Mouse (Mus musculus) T-helper 1 cell (primary cell): ENCODE measurements around the gene Lrguk.

ENCODE experiments used
- in situ Hi-C: fragments of 300-600 bp; cut with MboI, MseI; formaldehyde crosslinking; loops from one replicate; pipeline ENCODE4 v1.15.1; 2025; ENCODE audit warnings: high pct_unique_total_duplicates

The Lrguk gene

DNA sequence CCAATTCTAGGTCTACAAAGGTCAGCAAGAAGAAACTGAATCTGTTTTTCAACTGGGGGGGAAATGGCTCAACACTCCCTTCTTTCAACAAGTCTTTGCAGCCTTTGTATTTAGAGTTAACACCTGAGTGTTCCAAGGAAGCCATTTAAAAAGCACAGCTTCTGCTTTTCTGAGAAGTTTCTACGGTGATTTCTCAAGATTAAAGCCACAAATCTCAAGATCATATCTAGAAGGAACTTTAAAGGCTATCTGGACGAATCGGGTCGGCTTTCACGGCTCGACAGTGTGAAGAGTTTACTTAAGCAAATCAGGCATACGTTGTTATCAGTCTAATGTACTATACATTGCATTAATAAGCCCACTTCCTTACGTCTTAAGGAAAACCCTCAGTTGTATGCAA is 145.5 kb downstream of the Lrguk start:
- in situ Hi-C loops, result loop anchor here (5.0 kb wide), 1 partner anchor 1112 kb away; the partner anchor contains the start of gene Chchd3

DNA sequence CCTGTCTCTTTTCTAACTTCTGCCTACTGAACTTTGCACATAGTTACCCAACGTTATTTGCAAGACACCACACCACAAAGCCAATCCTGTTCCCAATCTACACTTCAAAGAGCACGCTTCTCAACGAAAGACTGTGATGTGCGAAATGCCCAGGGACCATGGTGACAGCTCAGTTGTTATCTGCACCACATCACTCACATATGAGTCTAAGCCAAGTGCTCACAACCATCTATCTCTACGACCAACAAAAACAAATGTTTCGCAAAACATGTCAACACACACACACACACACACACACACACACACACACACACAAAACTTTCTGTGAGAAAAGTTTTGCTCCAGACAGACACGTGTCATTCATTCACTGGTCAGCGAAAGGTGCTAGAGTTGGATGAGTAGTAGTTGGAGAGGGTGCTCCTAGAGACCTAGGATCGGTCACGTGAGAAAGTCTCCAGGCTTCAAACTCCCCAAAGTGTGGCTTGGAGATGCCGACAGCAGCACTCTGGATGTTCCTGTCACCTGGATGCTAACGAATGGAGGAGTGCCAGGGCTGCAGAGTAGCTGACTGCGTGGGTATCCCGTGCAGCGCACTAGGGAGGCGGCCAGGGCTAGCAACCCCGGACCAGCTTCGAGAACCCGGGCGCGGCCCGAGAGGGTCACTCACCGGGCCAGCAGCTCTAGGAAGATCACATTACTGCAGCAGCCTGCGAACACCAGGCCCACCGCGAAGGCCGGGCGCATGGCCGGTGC is 147.0 kb downstream of the Lrguk start:
- in situ Hi-C loops, result loop anchor here (5.0 kb wide), 1 partner anchor 1114 kb away; the partner anchor contains the start of gene Chchd3

DNA sequence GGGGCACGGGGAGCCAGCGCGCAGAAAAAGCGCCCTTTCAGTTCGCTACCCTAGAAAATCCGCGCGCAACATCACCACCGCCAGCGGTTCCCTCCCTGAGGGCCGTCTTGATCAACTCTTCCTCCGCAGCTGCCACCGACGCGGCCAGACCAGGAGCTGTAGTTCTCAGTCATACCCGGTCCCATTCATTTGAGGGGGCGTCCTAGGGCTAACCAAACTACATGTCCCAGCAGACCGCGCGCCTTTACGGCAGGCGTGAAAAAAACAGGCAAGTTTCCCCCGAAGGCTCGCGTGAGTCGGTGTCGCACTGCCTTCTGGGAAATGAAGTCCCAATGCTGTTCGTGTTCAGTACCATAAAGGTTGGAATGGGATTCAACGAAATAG is 147.6 kb downstream of the Lrguk start, which contains the start of gene Slc35b4:
Gene Slc35b4 (minus strand): TSS at position 248 of the 384 bp plus-strand sequence.
- in situ Hi-C loops, result loop anchor here (5.0 kb wide), 1 partner anchor 1115 kb away; the partner anchor contains the start of gene Chchd3

DNA sequence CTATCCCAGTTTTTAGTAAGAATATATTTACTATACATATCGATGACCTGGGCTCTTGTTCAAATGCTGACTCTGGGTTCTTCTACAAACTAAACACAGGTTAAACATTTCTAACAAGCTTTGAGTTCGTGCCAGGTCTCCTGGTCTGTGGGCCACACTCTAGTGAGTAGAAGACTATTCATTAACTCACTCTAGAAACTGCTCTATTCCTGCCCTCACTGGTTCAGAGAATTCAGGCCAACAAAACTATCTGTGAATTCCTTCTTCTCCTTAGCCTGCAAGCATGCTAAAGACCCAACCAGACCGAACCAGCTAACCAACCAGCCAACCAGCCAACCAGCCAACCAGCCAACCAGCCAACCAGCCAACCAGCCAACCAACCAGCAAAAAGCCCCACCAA is 149.8 kb downstream of the Lrguk start:
- in situ Hi-C loops, result loop anchor here (5.0 kb wide), 1 partner anchor 1117 kb away; the partner anchor contains the start of gene Chchd3

DNA sequence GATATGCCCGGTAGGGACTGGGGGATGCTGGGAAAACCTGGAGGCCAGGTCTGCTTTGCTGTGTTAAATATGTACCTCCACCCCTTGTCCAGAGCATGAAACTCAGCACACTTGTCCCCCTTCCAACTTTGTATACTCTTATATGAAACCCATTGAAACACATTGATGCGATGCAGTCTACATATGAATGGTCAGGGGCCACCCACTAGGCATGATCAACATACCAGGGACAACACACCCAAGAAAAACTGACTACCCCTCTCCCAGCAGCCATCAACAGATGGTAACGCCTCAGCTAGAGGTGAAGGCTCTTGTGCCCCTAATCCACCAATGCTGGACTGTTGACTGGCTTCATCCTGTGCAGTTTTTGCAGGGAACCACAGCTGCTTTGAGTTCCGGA is 150.7 kb downstream of the Lrguk start:
- in situ Hi-C loops, result loop anchor here (5.0 kb wide), 1 partner anchor 1118 kb away; the partner anchor contains the start of gene Chchd3

DNA sequence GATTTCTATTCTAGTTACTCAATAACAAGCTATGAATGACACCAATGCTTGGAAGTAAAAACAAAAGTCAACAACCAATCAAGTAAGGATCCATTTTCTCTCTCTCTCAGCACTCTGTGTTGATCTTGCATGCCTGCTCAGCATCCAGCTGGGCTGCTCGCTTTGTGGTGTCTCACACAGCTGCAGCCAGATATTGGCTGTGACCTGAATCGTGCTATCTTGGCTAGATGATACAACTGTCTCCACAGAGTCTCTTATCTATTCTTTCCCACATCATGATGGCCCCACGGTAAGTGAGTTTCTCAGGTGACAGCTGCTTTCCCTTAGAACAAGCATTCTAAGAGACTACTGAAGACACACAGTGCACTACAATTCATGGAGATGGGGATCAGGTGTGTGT is 152.7 kb downstream of the Lrguk start:
- in situ Hi-C loops, result no loop called here

DNA sequence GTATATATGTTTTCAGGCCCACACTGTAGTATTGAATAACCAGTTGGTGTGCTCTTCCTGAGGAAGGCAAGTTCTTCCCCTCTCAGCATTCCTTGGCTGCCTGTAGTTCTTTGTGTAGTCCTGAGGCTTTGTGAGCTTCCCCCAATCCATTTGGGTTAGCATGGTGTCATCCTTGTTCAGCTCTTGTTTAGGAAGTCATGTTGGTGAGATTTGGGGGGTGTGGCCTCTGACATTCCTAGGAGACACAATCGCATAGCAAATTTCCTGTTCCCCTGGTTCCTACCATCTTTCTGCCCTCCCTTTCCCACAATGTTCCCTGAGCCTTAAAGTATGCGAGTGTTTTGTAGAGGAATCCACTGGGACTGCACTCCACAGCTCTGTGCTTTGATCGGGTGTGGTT is 154.1 kb downstream of the Lrguk start:
- in situ Hi-C loops, result no loop called here
